Mouse (Mus musculus): ENCODE measurements at regions not wholly inside any gene's neighbourhood (a gene's known extent, or its start where the extent isn't known, plus 50 kb on each side); places are given as distances from the start of the nearest gene placed in this dataset.

DNA sequence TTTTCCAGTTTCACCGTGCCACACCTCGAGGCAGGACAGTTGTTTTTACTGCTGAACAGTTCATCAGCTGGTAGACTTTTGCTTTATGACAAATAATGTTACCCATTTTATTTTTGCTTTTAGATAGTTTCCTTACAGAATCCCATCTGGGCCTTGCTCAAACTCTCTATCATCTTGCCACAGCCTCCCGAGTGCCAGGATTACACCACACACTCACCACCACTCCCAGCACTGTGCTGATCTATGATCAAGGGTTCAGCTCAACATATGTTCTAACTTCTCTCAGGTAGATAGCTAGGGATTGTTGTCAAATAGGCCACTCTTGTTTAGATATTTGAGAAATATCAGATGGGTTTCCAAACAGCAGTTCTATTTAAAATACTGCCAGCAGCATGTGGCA lies 160.5 kb upstream of the Six2 start:
- TF ChIP-seq CTCF (conservative IDR thresholded peaks at IDR 0.05; ENCODE audit: low read length) (no peak), POU5F1 (IDR thresholded peaks at IDR 0.05; ENCODE audit: borderline replicate concordance, low read length) (no peak), NANOG (IDR thresholded peaks at IDR 0.05; ENCODE audit: borderline replicate concordance, low read length) (no peak)

Data from E14TG2a.4 (cell line).